Mouse (Mus musculus) lung, adult 2 months (tissue): ENCODE results near the gene Pip5kl1. TPM values are rescaled to one million over a fixed set of nuclear protein-coding genes. Genes with fewer than 3 reads are reported as not detected.

Experiments
- DNase-seq: peaks from one replicate; pipeline ENCODE4 v3.0.0; 2022
- H3K4me1 ChIP-seq: fragments of 200-500 bp; 2 replicates; pipeline ENCODE4 v1.6.1; 2011; ENCODE audit warnings: low read length; ENCODE audit not compliant: control insufficient read depth, insufficient read depth
- H3K4me3 ChIP-seq: fragments of 200-500 bp; replicated peaks from 2 replicates; pipeline ENCODE3; 2011; ENCODE audit warnings: low read depth, mild to moderate bottlenecking, control low read depth, low read length; ENCODE audit errors: extremely low read depth
- CTCF ChIP-seq: fragments of 200-500 bp; IDR thresholded peaks from 2 replicates; pipeline ENCODE4 v1.5.1; 2011; ENCODE audit warnings: mild to moderate bottlenecking, low read length, control low read depth; ENCODE audit not compliant: insufficient read depth
- POLR2A ChIP-seq: fragments of 200-500 bp; IDR thresholded peaks from 2 replicates; pipeline ENCODE4 v1.6.1; 2011; ENCODE audit warnings: low read depth, mild to moderate bottlenecking, control low read depth, low read length, borderline replicate concordance; ENCODE audit errors: extremely low read depth
- WGBS: fragments of 180-500 bp; shearing (Covaris S2); methylation state at CpG from one replicate; pipeline ENCODE4 v1.1.7; 2018; 5-methylcytosine and 5-hydroxymethylcytosine counted together
- polyA plus RNA-seq: library from polyadenylated mRNA; depleted of rRNA; stranded (reverse); fragments of >200 nt; gene quantifications from 2 replicates; pipeline ENCODE4 v1.2.3, GENCODE M21; 2012; rRNA removed

Gene Pip5kl1
- polyA plus RNA-seq = 0.12 and 0.55 TPM in 2 replicates

DNA sequence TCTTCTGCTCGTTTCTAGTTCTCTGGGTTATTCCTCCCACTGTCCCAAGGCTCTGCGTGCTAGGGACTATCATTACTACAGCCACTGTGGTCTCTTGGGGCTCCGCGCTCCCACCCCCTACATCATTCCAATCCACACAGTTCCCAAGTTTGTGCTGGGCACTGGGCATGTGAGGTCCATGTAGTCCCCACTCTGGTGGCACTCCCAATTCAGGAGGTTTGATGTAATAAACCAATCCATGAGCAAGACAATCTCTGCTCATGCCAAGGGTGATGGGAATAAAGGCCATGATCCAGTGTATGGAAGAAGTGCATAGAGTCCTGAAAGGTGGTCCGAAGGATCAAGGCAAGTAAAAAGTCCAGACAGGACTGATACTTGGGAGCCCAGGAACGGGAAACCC, at the start of gene Pip5kl1:
TSS of gene Pip5kl1 (plus strand) at position 301 of the 400 bp plus-strand sequence.
- Histone ChIP-seq H3K4me1 (peaks cover 3% of the 10 kb centered on the region; the same call in 1 of the 2 replicates), H3K4me3 (no peak within 1 kb of the TSS)
- WGBS = 73% methylated on average over 6 of the region's 6 CpGs
- DNase-seq = no peak
- TF ChIP-seq CTCF (no peak), POLR2A (no peak)

DNA sequence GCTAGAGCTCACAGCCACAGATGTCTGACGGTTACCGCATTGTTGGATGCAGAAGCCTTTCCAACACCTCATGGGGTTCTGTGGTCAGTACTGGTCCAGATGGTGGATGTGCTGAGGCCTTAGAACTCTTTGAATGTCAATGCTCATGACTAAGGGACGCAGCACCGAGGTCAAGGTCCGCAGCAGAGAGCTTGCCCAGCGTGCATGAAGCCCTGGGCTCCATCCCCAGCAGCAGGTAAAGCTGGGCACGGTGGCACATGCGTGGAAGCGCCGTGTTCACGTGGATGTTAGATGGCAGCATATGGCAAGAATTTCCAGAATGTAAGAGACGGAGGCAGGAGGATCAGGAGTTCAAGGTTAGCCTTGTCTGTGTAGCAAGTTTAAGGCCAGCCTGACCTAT, 48.8 kb upstream of the Pip5kl1 start:
- 89% methylated on average over 12 of the region's 12 CpGs for WGBS

DNA sequence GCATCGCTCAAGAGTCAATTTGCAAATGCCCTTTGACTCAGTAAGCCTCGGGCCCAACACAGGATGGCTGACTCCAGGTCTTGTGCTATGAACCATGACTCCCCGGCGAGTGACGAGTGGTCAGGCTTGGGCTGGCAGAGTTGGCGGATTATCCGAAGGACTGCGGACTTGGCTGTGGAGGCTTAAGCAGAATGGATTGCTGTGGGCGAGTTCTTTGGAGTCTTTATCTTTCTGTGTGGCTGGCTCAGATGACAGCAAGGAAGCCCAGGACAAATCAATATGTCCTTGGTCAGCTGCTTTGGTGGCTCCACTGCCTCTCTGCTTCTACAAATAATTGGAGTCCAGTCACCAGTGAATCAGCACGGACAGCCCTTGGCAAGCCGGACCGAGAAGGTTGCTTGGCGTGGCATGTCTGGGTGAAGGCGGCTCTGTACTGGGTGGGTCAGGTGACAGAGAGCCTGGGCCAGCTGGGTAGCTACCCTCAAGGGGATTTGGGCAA, 47.1 kb upstream of the Pip5kl1 start:
- Histone ChIP-seq H3K4me1 (no peaks in the 10 kb centered on the region), H3K4me3 (no peak overlapping the region)
- TF ChIP-seq CTCF (no peak), POLR2A (no peak)
- 84% methylated on average over 14 of the region's 14 CpGs for WGBS
- DNase-seq = no peak

More for the DNA sequence above, 48.8 kb upstream of the Pip5kl1 start:
- Histone ChIP-seq H3K4me1 (no peaks in the 10 kb centered on the region), H3K4me3 (no peak overlapping the region)
- TF ChIP-seq CTCF = no peak
- TF ChIP-seq POLR2A = no peak
- no peak for DNase-seq

- H3K4me1 ChIP-seq = no peaks in the 10 kb centered on the region
- DNase-seq = no peak
- TF ChIP-seq CTCF (no peak), POLR2A (no peak)
- 80% methylated on average over 1 of the region's 1 CpGs for WGBS
- H3K4me3 ChIP-seq = no peak overlapping the region
Observed at GRCm38 (mm10) chr2:32528326-32528725, 46.3 kb upstream of the Pip5kl1 start.

GRCm38 (mm10) chr2:32530479-32530878, 44.1 kb upstream of the Pip5kl1 start:
- TF ChIP-seq CTCF (no peak), POLR2A (no peak)
- no peak for DNase-seq
- Histone ChIP-seq H3K4me3 (no peak overlapping the region), H3K4me1 (no peaks in the 10 kb centered on the region)
- WGBS = 64% methylated on average over 2 of the region's 2 CpGs

GRCm38 (mm10) chr2:32533163-32533562, 41.4 kb upstream of the Pip5kl1 start:
- WGBS = 74% methylated on average over 2 of the region's 2 CpGs
- no peak overlapping the region for H3K4me3 ChIP-seq
- H3K4me1 ChIP-seq = peaks cover 8% of the 10 kb centered on the region; the same call in 1 of the 2 replicates
- DNase-seq = no peak
- no peak for TF ChIP-seq CTCF
- TF ChIP-seq POLR2A = no peak

GRCm38 (mm10) chr2:32534061-32534732, 40.4 kb upstream of the Pip5kl1 start:
- H3K4me3 ChIP-seq = peak overlapping the region; percentile 85
- peaks cover 15% of the 10 kb centered on the region; the same call in 1 of the 2 replicates for H3K4me1 ChIP-seq
- TF ChIP-seq POLR2A (peak; percentile 31; the same call in 1 of the 2 replicates), CTCF (no peak)
- WGBS = 6% methylated on average over 13 of the region's 13 CpGs
- DNase-seq = peak; percentile 53

GRCm38 (mm10) chr2:32534733-32535471, 39.7 kb upstream of the Pip5kl1 start, which contains the start of gene Fam102a:
Gene Fam102a, plus strand, starts transcription at chr2:32535332.
- peak; percentile 96 for DNase-seq
- H3K4me3 ChIP-seq = peak within 1 kb of the TSS; percentile 85
- under 1% methylated on average over 65 of the region's 67 CpGs for WGBS
- H3K4me1 ChIP-seq = peaks cover 15% of the 10 kb centered on the region; the same call in 1 of the 2 replicates
- TF ChIP-seq POLR2A (peak; percentile 86), CTCF (no peak)

- no peak for TF ChIP-seq POLR2A
- no peak for TF ChIP-seq CTCF
- Histone ChIP-seq H3K4me1 (peaks cover 15% of the 10 kb centered on the region; the same call in 1 of the 2 replicates), H3K4me3 (peak overlapping the region; percentile 76)
- under 1% methylated on average over 55 of the region's 56 CpGs for WGBS
- DNase-seq = peak; percentile 79
Observed at GRCm38 (mm10) chr2:32535501-32535991, 39.1 kb upstream of the Pip5kl1 start.
